Mouse (Mus musculus): ENCODE measurements around the gene Tbr1. TPM values are rescaled to one million over a fixed set of nuclear protein-coding genes. Genes with fewer than 3 reads are reported as not detected.

Gene Tbr1
- polyA plus RNA-seq, 1 experiment from 2014 or later, result 0.19 TPM

Small RNA genes lying within 50 kb of the gene (microRNA-seq; reads per million reads assigned to microRNA genes)
- gene Gm22403, result not detected

Other genes starting within 250 kb of the Tbr1 start
- gene Tank, start 224.3 kb upstream of the Tbr1 start, polyA plus RNA-seq (2016; fragmentation: Nextera tagmentation; extraction: Ambion mirVana), result 25.3 and 25.7 TPM in 2 replicates
- 195 and 197 TPM in 2 replicates for gene Psmd14, start 91.2 kb upstream of the Tbr1 start, polyA plus RNA-seq (2016; fragmentation: Nextera tagmentation; extraction: Ambion mirVana)
- not detected in 2 replicates for gene Slc4a10, start 243.5 kb downstream of the Tbr1 start, polyA plus RNA-seq (2016; fragmentation: Nextera tagmentation; extraction: Ambion mirVana)